Mouse (Mus musculus) adrenal gland, postnatal 14 days (tissue): ENCODE data around the gene Tsc22d4. TPM values are rescaled to one million over a fixed set of nuclear protein-coding genes. Genes with fewer than 3 reads are reported as not detected.
A peak's percentile ranks its signal among the peaks of the same experiment; 100 is the strongest.

Source experiments
- DNase-seq: peaks from one replicate; pipeline ENCODE4 v3.0.0; 2021; ENCODE audit warnings: mixed read lengths
- long read RNA-seq, 2 experiments: library from polyadenylated mRNA; stranded (forward); transcript quantifications; one replicate each; pipeline ENCODE4 v2.0.0; 2021
- total RNA-seq: library from RNA; stranded (reverse); gene quantifications from 2 replicates; pipeline ENCODE4 v1.2.3, GENCODE M21; 2021

The Tsc22d4 gene
- 74.9 and 87.3 TPM in 2 replicates for total RNA-seq
- long read RNA-seq, experiment 1, transcript Tsc22d4-202 (5 exons, 3,983 nt): major isoform, 88 of 108 reads
- long read RNA-seq, experiment 1, partial matches to known transcripts: 17 of 108 reads
- long read RNA-seq, experiment 1, other reads (novel, unspliced or antisense): 2 of 108 reads
- long read RNA-seq, experiment 2, transcript Tsc22d4-202 (5 exons, 3,983 nt): major isoform, 41 of 54 reads
- long read RNA-seq, experiment 2, partial matches to known transcripts: 11 of 54 reads
- long read RNA-seq, experiment 2, other reads (novel, unspliced or antisense): 2 of 54 reads

- peak; percentile 95 for DNase-seq
Observed at GRCm38 (mm10) chr5:137745214-137746171, at the start of gene Tsc22d4. Gene Tsc22d4 (plus strand): TSS chr5:137745730.

- no peak for DNase-seq
Observed at GRCm38 (mm10) chr5:137695930-137696329, 49.6 kb upstream of the Tsc22d4 start.

GRCm38 (mm10) chr5:137699080-137699479 lies 46.5 kb upstream of the Tsc22d4 start:
- no peak for DNase-seq

GRCm38 (mm10) chr5:137699850-137700249 lies 45.7 kb upstream of the Tsc22d4 start:
- no peak for DNase-seq

- DNase-seq: no peak
Observed at GRCm38 (mm10) chr5:137705242-137705641, 40.3 kb upstream of the Tsc22d4 start.

- DNase-seq: peak; percentile 77
Observed at GRCm38 (mm10) chr5:137706913-137707633, 38.5 kb upstream of the Tsc22d4 start.

- no peak for DNase-seq
Observed at GRCm38 (mm10) chr5:137713454-137713853, 32.1 kb upstream of the Tsc22d4 start.

GRCm38 (mm10) chr5:137715685-137716084 lies 29.8 kb upstream of the Tsc22d4 start:
- DNase-seq: no peak

GRCm38 (mm10) chr5:137718020-137718790 lies 27.3 kb upstream of the Tsc22d4 start:
- DNase-seq: no peak

- DNase-seq: no peak
Observed at GRCm38 (mm10) chr5:137719088-137719487, 26.4 kb upstream of the Tsc22d4 start.

GRCm38 (mm10) chr5:137720558-137721164 lies 24.9 kb upstream of the Tsc22d4 start:
- DNase-seq: peak; percentile 43

GRCm38 (mm10) chr5:137723840-137724239 lies 21.7 kb upstream of the Tsc22d4 start:
- no peak for DNase-seq

GRCm38 (mm10) chr5:137726767-137727166 lies 18.8 kb upstream of the Tsc22d4 start:
- DNase-seq: no peak

- DNase-seq: no peak
Observed at GRCm38 (mm10) chr5:137733638-137734288, 11.8 kb upstream of the Tsc22d4 start.

- peak; percentile 38 for DNase-seq
Observed at GRCm38 (mm10) chr5:137734289-137735061, 11.1 kb upstream of the Tsc22d4 start.

GRCm38 (mm10) chr5:137737400-137737940 lies 8.1 kb upstream of the Tsc22d4 start:
- peak; percentile 23 for DNase-seq

GRCm38 (mm10) chr5:137738516-137738915 lies 7.0 kb upstream of the Tsc22d4 start:
- DNase-seq: peak; percentile 25

GRCm38 (mm10) chr5:137739471-137739870 lies 6.1 kb upstream of the Tsc22d4 start:
- peak; percentile 4 for DNase-seq

GRCm38 (mm10) chr5:137740506-137740905 lies 5.0 kb upstream of the Tsc22d4 start:
- no peak for DNase-seq
